Mouse (Mus musculus) lung, embryonic 15.5 days (tissue): ENCODE results near the gene Optc. TPM values are rescaled to one million over a fixed set of nuclear protein-coding genes. Genes with fewer than 3 reads are reported as not detected.
A peak's percentile ranks its signal among the peaks of the same experiment; 100 is the strongest.

Experiments
- ATAC-seq: fragments of 200-750 bp; cut with Nextera tagmentation; 2 replicates; pipeline ENCODE4 v1.8.0; 2017; ENCODE audit warnings: moderate number of reproducible peaks, borderline replicate concordance; ENCODE audit not compliant: low FRiP score, low TSS enrichment; ENCODE audit errors: extremely low read depth
- H3K27ac ChIP-seq: fragments of 300-500 bp; sonication (generic); 2 replicates; pipeline ENCODE4 v1.5.1; 2015; ENCODE audit warnings: moderate library complexity, mild to moderate bottlenecking, inconsistent platforms
- H3K27me3 ChIP-seq: fragments of 300-500 bp; sonication (generic); 2 replicates; pipeline ENCODE4 v1.6.1; 2015; ENCODE audit warnings: inconsistent platforms
- H3K36me3 ChIP-seq: fragments of 300-500 bp; sonication (generic); 2 replicates; pipeline ENCODE4 v1.6.1; 2015; ENCODE audit warnings: inconsistent platforms
- H3K4me1 ChIP-seq: fragments of 300-500 bp; sonication (generic); 2 replicates; pipeline ENCODE4 v1.6.1; 2015; ENCODE audit warnings: inconsistent platforms
- H3K4me2 ChIP-seq: fragments of 300-500 bp; sonication (generic); 2 replicates; pipeline ENCODE4 v1.6.1; 2015; ENCODE audit warnings: inconsistent platforms, mild to moderate bottlenecking, moderate library complexity
- H3K4me3 ChIP-seq: fragments of 300-500 bp; sonication (generic); 2 replicates; pipeline ENCODE4 v1.5.1; 2015; ENCODE audit warnings: mild to moderate bottlenecking, inconsistent platforms
- H3K9ac ChIP-seq: fragments of 300-500 bp; sonication (generic); 2 replicates; pipeline ENCODE4 v1.6.1; 2015; ENCODE audit warnings: inconsistent platforms
- H3K9me3 ChIP-seq: fragments of 300-500 bp; sonication (generic); 2 replicates; pipeline ENCODE4 v1.6.1; 2016; ENCODE audit warnings: inconsistent platforms
- WGBS: fragments of 180-500 bp; shearing (Covaris S2); methylation state at CpG from one replicate; pipeline ENCODE4 v1.1.7; 2015; 5-methylcytosine and 5-hydroxymethylcytosine counted together
- polyA plus RNA-seq: library from polyadenylated mRNA; unstranded; fragments of >200 nt; fragmentation: Nextera tagmentation; extraction: Ambion mirVana; gene quantifications from 2 replicates; pipeline ENCODE4 v1.2.1, GENCODE M21; 2015

Gene Optc
- polyA plus RNA-seq, 1 experiment from 2014 or later = 0.81 TPM

DNA sequence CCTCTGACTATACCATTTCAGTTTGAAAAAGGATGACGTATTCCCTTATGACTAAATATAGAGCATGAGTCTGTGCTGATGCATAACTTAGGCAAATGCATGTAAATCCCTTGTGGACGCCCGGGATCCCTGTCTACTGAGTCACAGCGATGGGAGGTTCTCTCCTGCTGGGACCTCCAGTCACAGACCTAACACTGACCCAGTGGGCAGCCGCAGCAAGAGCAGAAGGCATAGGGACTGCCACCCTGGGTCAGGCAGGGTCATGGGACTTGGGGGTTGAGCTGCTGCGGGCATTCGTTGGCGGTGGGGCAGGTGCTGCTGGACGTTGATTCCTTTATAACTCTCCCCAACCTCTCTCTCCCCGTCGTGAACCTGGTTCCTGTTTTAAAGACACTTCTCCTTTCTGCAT, 51.7 kb downstream of the Optc start:
- peaks cover 7% of the 10 kb centered on the region; the same call in 1 of the 2 replicates for H3K27me3 ChIP-seq
- no peak overlapping the region for H3K4me2 ChIP-seq
- no peak overlapping the region for H3K27ac ChIP-seq
- WGBS = 41% methylated on average over 11 of the region's 11 CpGs
- no peak overlapping the region for H3K4me3 ChIP-seq
- peaks cover 18% of the 10 kb centered on the region for H3K4me1 ChIP-seq
- no peak overlapping the region for H3K9ac ChIP-seq
- H3K9me3 ChIP-seq = no peaks in the 10 kb centered on the region
- H3K36me3 ChIP-seq = no peaks in the 10 kb centered on the region
- no peak for ATAC-seq

DNA sequence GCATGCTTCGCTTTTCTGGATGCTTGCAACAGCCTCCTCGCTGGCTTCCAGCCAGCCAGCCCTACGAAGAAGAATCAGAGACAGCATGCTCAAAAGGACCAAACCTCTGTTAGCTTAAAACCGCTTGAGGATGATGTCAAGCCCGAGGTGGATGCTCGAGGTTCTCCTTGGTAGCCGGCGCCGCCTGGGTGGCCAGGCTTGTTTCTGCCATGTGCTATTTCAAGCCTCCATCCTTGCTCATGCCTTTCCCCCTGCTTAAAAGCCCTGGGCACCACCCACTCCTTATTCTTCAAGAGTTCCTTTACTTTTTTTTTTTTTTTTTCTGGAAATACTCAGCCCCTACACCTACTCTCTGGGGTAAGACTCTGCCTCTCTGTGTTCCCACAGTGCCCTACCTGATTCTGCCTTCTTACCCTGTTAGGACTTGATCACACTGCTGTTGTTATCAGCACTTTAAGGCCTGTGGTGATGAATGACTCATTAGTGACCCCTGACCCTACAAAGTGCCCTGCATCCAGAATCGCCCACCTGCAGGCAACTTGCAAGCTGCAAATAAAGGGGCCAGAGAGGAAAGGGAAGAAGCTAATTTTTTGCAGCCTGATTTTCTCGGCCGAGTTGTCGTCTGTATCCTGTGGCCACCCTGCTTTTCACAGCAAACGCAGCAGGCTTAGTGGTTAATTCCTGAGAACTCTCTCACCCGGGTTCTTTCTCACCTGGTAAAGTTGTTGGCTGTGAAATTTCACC, 52.4 kb downstream of the Optc start:
- peak overlapping the region; percentile 21 for H3K4me3 ChIP-seq
- no peaks in the 10 kb centered on the region for H3K36me3 ChIP-seq
- peak overlapping the region; percentile 55 for H3K4me2 ChIP-seq
- peaks cover 7% of the 10 kb centered on the region; the same call in 1 of the 2 replicates for H3K27me3 ChIP-seq
- H3K9me3 ChIP-seq = no peaks in the 10 kb centered on the region
- no peak overlapping the region for H3K9ac ChIP-seq
- 13% methylated on average over 15 of the region's 15 CpGs for WGBS
- peaks cover 18% of the 10 kb centered on the region for H3K4me1 ChIP-seq
- H3K27ac ChIP-seq = no peak overlapping the region
- no peak for ATAC-seq

DNA sequence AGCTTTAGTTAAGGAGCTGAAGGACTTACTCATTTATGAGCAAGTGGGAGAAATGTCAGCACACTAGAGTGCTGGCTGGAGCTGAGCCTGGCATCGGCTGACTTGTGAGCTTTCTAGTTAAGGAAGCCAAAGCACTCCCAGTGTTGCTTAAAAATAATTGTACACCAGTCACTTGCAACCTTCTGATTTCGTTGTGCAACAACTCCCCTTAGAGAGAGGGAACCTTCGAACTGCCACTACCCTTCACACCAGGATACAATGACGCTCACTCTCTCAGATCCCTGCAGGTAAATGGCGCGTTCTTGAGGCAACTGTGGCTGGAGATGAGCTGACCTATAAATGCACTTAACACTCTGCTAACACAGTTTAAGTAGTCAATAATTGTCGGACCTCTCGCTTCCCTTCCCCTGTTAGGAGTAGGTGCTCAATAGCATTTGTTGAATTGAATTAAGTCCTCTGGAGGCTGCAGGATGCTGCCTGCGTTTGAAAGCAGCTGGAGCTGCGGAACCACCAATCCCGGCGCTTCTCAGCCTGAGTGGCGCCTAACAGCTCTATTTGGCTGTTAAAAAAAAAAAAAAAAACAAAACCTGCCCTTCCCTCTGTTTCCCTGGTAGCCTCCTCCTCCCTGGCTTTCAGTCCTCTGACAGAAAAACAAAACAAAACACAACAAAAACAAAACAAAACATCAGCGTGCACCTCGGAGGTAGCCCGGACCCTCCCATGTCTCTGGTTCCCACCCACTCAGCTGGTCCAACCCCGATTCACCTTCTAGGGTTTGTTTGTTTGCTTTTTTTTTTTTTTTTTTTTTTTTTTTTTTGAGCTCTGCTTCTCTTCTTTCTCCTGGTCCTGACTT, 53.2 kb downstream of the Optc start:
- Histone ChIP-seq H3K4me1 (peaks cover 18% of the 10 kb centered on the region), H3K9ac (no peak overlapping the region), H3K27me3 (peaks cover 7% of the 10 kb centered on the region; the same call in 1 of the 2 replicates), H3K4me2 (peak overlapping the region; percentile 55), H3K27ac (no peak overlapping the region), H3K36me3 (no peaks in the 10 kb centered on the region), H3K4me3 (peak overlapping the region; percentile 21), H3K9me3 (no peaks in the 10 kb centered on the region)
- 4% methylated on average over 17 of the region's 17 CpGs for WGBS
- ATAC-seq = no peak

Other genes with a start within 250 kb of the Optc start
- gene Zbed6, start 247.1 kb downstream of the Optc start, polyA plus RNA-seq = not detected in 2 replicates
- gene Gm38394, start 246.7 kb downstream of the Optc start, polyA plus RNA-seq = 5.4 TPM in 2 replicates
- 0.18 and 0.75 TPM in 2 replicates for gene Lax1, start 217.9 kb downstream of the Optc start, polyA plus RNA-seq
- 9.0 and 9.6 TPM in 2 replicates for gene Atp2b4, start 107.0 kb downstream of the Optc start, polyA plus RNA-seq
- gene Prelp, start 13.4 kb upstream of the Optc start, polyA plus RNA-seq = 17.1 and 19.6 TPM in 2 replicates
- 193 and 195 TPM in 2 replicates for gene Fmod, start 129.3 kb upstream of the Optc start, polyA plus RNA-seq
- gene Btg2, start 171.1 kb upstream of the Optc start, polyA plus RNA-seq = 111 and 115 TPM in 2 replicates
- 0.19 and 0.35 TPM in 2 replicates for gene Chit1, start 203.2 kb upstream of the Optc start, polyA plus RNA-seq